Mouse (Mus musculus) neural tube, embryonic 15.5 days (tissue): ENCODE results near the gene Ppp1r13b. TPM values are rescaled to one million over a fixed set of nuclear protein-coding genes. Genes with fewer than 3 reads are reported as not detected.

ENCODE experiments used
- ATAC-seq: fragments of 200-750 bp; cut with Nextera tagmentation; 2 replicates; pipeline ENCODE4 v1.8.0; 2017; ENCODE audit warnings: mild to moderate bottlenecking, moderate TSS enrichment, moderate library complexity; ENCODE audit not compliant: low FRiP score
- H3K27ac ChIP-seq: fragments of 300-500 bp; sonication (generic); replicated peaks from 2 replicates; pipeline ENCODE4 v1.5.1; 2015; ENCODE audit warnings: mild to moderate bottlenecking, inconsistent platforms
- H3K27me3 ChIP-seq: fragments of 300-500 bp; sonication (generic); replicated peaks from 2 replicates; pipeline ENCODE4 v1.6.1; 2015; ENCODE audit warnings: inconsistent platforms
- H3K36me3 ChIP-seq: fragments of 300-500 bp; sonication (generic); 2 replicates; pipeline ENCODE4 v1.6.1; 2015; ENCODE audit warnings: inconsistent platforms
- H3K4me1 ChIP-seq: fragments of 300-500 bp; sonication (generic); 2 replicates; pipeline ENCODE4 v1.6.1; 2015; ENCODE audit warnings: inconsistent platforms
- H3K4me2 ChIP-seq: fragments of 300-500 bp; sonication (generic); 2 replicates; pipeline ENCODE4 v1.6.1; 2015; ENCODE audit warnings: inconsistent platforms, mild to moderate bottlenecking, moderate library complexity
- H3K4me3 ChIP-seq: fragments of 300-500 bp; sonication (generic); replicated peaks from 2 replicates; pipeline ENCODE4 v1.5.1; 2015; ENCODE audit warnings: mild to moderate bottlenecking, inconsistent platforms
- H3K9ac ChIP-seq: fragments of 300-500 bp; sonication (generic); replicated peaks from 2 replicates; pipeline ENCODE4 v1.6.1; 2015; ENCODE audit warnings: mild to moderate bottlenecking, inconsistent platforms
- H3K9me3 ChIP-seq: fragments of 300-500 bp; sonication (generic); replicated peaks from 2 replicates; pipeline ENCODE4 v1.6.1; 2016; ENCODE audit warnings: inconsistent platforms
- WGBS: fragments of 180-500 bp; shearing (Covaris S2); methylation state at CpG from one replicate; pipeline ENCODE4 v1.1.7; 2015; ENCODE audit warnings: mixed read lengths; 5-methylcytosine and 5-hydroxymethylcytosine counted together
- polyA plus RNA-seq: library from polyadenylated mRNA; unstranded; fragments of >200 nt; fragmentation: Nextera tagmentation; extraction: Ambion mirVana; gene quantifications from 2 replicates; pipeline ENCODE4 v1.2.1, GENCODE M21; 2015

Ppp1r13b gene
- polyA plus RNA-seq, 1 experiment from 2014 or later = 33.5 TPM

DNA sequence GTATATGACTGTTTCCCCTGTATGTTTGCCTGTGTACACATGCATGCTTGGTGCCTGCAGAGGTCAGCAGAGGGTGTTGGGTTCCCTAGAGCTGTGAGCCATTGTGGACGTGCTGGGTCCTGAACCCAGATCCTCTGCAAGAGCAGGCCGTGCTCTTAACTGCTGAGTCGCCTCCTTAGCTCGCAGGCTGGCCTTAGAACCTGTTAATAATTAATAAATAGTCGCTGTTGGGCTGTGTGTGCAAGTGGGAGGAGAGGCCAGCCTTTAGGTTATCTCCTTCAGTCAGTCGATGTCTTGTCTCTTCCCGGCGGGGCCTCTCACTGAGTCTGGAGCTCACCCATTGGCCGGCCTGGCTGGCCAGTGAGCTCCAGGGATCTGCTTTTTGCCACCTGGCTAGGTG is 90.9 kb downstream of the Ppp1r13b start:
- Histone ChIP-seq H3K36me3 (no peaks in the 10 kb centered on the region), H3K27me3 (no peaks in the 10 kb centered on the region), H3K27ac (no peak overlapping the region), H3K9me3 (no peaks in the 10 kb centered on the region), H3K4me1 (peaks cover 43% of the 10 kb centered on the region), H3K4me2 (peak overlapping the region; percentile 95; the same call in 1 of the 2 replicates), H3K9ac (no peak overlapping the region), H3K4me3 (no peak overlapping the region)
- WGBS = 66% methylated on average over 9 of the region's 9 CpGs
- ATAC-seq = no peak

DNA sequence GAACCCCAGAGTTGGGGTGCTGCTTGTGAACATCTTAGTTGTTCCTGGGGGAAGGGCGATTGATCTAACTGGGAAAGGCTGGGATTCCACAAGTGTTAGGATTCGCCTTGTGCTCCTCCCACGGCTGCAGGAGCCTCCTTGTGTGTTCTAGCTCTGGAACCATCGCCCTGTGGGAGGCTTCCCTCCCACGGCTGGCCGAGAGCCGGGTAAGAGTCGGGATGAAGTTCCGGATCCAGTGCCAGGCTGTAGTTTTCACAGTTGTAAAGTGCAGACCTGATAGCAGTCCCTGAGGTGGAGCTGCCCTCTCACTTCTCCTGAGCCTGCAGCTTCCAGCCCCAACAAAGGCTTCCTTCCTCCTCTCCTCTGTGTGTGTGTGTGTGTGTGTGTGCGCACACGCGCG is 91.4 kb downstream of the Ppp1r13b start:
- WGBS = 61% methylated on average over 13 of the region's 13 CpGs
- Histone ChIP-seq H3K9ac (no peak overlapping the region), H3K36me3 (no peaks in the 10 kb centered on the region), H3K4me1 (peaks cover 43% of the 10 kb centered on the region), H3K27me3 (no peaks in the 10 kb centered on the region), H3K4me2 (peak overlapping the region; percentile 95), H3K27ac (no peak overlapping the region), H3K4me3 (peak overlapping the region; percentile 8; the same call in 1 of the 2 replicates), H3K9me3 (no peaks in the 10 kb centered on the region)
- no peak for ATAC-seq

DNA sequence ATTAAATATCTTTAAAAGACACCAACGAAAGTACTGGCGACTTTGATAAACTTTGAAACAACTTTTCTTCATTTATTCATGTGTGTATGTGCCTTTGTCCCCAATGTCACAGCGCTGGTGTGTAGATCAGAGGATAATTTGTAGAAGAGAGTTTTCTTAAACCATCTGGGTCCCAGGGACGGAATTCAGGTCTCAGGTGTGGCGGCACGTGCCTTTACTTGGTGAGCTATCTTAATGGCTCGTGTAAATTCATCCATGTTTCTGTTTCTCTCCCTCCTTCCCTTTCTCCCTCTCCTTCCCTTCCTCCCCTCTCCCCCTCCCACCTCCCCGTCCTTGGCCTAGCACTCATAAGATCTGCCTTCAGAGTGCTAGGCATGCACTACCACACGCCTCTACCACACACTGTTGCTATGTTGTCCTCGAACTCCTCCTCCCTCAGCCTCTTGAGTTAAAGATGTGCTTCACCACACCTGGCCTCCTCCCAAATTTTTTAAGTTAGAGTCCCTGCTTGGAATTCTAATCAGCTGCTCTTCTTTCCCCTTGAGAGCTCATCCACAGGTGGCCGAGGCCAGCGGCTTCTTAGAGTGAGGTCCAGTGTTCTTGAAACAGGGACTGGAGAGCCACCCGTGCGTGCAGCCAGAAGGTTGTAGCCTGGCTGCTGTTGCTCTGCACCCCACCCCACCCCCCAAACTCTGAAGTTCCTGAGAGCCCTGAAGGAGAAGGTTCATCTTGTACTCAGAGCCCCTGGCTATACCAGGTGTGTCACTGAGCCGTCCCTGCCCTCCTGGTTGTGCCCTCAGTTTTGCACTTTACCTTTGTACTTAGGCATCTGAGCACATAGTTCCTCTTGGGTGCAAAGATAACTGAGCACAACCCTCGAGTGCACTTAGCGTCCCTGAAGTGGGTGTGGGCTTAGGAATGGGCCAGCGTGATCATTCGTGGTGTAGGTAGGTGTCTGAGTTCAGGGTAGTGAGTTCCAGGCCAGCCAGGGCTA is 92.8 kb downstream of the Ppp1r13b start:
- WGBS = 30% methylated on average over 19 of the region's 19 CpGs
- Histone ChIP-seq H3K4me2 (peak overlapping the region; percentile 95), H3K36me3 (no peaks in the 10 kb centered on the region), H3K4me3 (peak overlapping the region; percentile 91), H3K9me3 (no peaks in the 10 kb centered on the region), H3K27ac (peak overlapping the region; percentile 87), H3K27me3 (no peaks in the 10 kb centered on the region), H3K4me1 (peaks cover 43% of the 10 kb centered on the region), H3K9ac (peak overlapping the region; percentile 72)
- no peak for ATAC-seq

DNA sequence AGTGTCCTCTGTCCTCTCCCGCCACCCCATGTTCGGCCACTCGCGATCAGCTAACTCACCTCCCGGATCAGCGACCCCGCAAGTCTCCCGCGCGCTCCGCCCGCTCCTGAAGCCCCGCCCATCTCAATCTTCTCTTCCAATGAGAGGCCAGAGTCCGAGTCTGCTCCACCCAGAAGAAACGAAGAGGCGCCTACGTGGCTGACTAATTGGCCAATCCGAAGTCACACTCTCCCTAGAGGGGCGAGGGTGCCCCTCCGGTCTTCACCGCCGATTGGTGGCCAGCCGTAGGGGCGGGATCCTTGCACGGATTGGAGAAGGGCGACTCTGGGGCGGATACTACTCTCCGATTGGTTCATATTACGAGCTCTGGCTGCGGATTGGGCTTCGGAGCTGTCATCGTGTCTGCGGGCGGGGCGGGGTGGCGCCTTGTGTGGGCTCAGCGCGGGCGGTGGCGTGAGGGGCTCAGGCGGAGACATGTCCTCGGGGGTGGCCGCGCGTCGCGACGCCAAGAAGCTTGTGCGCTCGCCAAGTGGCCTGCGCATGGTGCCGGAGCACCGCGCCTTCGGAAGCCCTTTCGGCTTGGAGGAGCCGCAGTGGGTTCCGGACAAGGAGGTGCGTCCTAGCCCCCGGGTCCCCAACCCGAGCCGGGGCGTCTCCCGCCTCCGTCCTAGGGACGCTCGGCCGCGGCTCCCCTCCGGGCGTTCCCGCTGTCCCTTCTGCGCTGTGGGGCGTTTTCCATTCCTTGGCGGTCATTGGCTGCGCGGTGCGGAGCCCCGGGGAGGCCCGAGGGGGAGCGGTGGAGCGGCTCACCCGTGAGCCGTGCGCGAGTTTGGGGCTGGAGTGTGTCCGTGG is 93.9 kb downstream of the Ppp1r13b start, which contains the start of the genes Xrcc3 and Zfyve21:
Gene Xrcc3, minus strand, starts transcription at position 108 of the 852 bp plus-strand sequence.
Gene Zfyve21, plus strand, starts transcription at position 405 of the 852 bp plus-strand sequence.
- H3K4me3 ChIP-seq = peak within 1 kb of the TSS; percentile 91
- H3K4me2 ChIP-seq = peak within 1 kb of the TSS; percentile 95
- WGBS = under 1% methylated on average over 87 of the region's 87 CpGs
- H3K9ac ChIP-seq = peak within 1 kb of the TSS; percentile 72
- H3K27me3 ChIP-seq = no peaks in the 10 kb centered on the region
- H3K36me3 ChIP-seq = no peaks in the 10 kb centered on the region; the same call in 1 of the 2 replicates
- no peaks in the 10 kb centered on the region for H3K9me3 ChIP-seq
- peaks cover 50% of the 10 kb centered on the region for H3K4me1 ChIP-seq
- peak; percentile 99 for ATAC-seq
- peak within 1 kb of the TSS; percentile 87 for H3K27ac ChIP-seq

DNA sequence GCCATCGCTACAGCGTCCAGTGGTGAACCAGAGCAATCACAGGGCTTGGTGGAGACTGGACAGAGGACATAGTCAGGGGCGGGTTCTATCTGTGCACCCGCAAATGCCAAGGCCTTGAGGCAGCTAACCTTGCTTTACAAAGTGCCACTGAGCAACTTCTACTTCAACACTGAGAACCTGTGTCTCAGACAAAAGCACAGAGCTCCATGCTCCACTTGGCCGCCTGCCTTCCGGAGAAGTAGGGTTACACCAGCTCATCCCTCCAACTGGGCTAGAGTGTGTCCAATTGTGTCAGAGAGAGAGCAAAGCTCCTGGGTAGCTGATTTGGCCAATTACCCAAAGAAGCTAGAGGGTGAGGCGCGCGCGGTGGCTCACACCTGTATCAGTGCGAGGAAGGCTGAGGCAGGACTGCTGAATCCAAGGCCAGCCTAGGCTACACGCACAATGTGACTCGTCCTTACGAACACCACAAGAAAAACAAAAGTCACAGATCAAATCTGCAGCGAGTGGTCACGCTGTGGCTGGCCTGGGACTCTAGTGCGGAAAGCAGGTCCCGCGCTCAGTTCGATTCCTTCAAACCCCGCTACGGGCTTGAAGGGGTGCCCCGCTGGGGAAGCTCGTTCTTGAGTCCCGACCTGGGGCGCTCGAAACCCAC is 94.7 kb downstream of the Ppp1r13b start:
- Histone ChIP-seq H3K27me3 (no peaks in the 10 kb centered on the region), H3K27ac (no peak overlapping the region), H3K9ac (peak overlapping the region; percentile 53), H3K4me1 (peaks cover 51% of the 10 kb centered on the region), H3K4me3 (peak overlapping the region; percentile 91), H3K9me3 (no peaks in the 10 kb centered on the region), H3K4me2 (peak overlapping the region; percentile 83), H3K36me3 (peaks cover 7% of the 10 kb centered on the region; the same call in 1 of the 2 replicates)
- 0 out of 2 replicates have a peak, but pooled peaks have one; percentile 0 for ATAC-seq
- WGBS = 5% methylated on average over 27 of the region's 27 CpGs

DNA sequence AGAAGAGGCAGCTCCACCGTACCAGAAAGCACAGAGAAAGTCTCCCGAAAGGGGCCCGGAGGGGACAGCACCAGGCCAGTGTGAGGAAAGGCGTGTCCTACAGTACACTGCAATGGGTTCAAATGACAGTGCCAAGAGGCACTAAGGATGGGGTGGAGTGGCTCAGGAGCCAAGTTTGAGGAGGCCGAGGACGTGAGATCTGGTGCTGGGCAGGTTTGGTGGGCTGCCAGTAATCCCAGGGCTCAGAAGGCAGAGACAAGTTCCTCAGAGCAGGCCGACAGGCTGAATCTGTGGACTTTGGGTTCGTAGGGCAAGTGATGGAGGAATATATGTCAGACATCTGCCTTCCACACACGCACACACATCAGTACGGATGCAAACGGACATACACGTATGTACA is 95.3 kb downstream of the Ppp1r13b start:
- peak overlapping the region; percentile 83 for H3K4me2 ChIP-seq
- 75% methylated on average over 12 of the region's 12 CpGs for WGBS
- ATAC-seq = no peak

DNA sequence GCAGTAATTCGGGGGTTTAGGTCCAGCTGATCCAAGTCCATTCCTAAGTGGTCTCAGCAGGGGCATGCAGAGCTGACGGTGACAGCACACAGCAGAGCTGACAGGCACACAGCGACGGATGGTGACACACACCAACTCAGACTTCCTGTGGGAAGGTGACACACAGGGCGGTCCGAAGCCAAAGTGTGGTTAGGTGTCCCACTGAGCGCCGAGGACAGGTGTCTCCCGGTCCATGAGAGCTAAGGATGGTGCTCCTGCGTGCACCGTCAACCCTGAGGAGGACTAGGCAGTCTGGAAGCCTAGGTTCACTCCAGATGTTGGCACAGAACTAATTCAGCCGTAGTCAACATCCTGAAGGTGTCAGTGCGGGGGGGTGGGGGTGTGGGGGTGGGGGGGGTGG is 95.8 kb downstream of the Ppp1r13b start:
- H3K36me3 ChIP-seq = peaks cover 14% of the 10 kb centered on the region; the same call in 1 of the 2 replicates
- H3K9ac ChIP-seq = no peak overlapping the region
- no peak overlapping the region for H3K4me2 ChIP-seq
- no peak overlapping the region for H3K4me3 ChIP-seq
- no peaks in the 10 kb centered on the region for H3K27me3 ChIP-seq
- H3K4me1 ChIP-seq = peaks cover 49% of the 10 kb centered on the region
- no peak overlapping the region for H3K27ac ChIP-seq
- H3K9me3 ChIP-seq = no peaks in the 10 kb centered on the region
- no peak for ATAC-seq
- WGBS = 92% methylated on average over 13 of the region's 13 CpGs

More for the DNA sequence above, 95.3 kb downstream of the Ppp1r13b start:
- Histone ChIP-seq H3K4me3 (peak overlapping the region; percentile 91), H3K9me3 (no peaks in the 10 kb centered on the region), H3K9ac (peak overlapping the region; percentile 53; the same call in 1 of the 2 replicates), H3K27me3 (no peaks in the 10 kb centered on the region), H3K36me3 (peaks cover 12% of the 10 kb centered on the region; the same call in 1 of the 2 replicates), H3K4me1 (peaks cover 51% of the 10 kb centered on the region), H3K27ac (no peak overlapping the region)

DNA sequence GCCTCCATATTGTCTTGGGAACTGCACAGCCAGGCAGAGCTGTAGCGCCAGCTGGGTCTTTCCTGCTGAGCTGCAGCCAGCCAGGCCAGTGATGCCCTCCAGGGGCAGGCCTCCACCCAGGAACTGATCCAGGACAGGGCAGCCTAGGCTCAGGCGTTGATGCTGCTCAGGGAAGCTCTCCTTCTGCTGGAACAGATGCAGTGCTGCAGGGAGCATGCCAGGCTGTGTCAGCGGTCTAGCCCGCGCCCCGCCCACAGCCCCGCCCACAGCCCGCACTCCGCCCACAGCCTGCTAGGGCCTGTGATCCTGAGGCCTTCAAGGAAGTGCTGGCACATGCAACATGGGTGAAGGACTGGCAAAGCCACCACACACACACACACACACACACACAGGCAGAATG is 98.1 kb downstream of the Ppp1r13b start:
- Histone ChIP-seq H3K27ac (peak overlapping the region; percentile 38; the same call in 1 of the 2 replicates), H3K4me2 (peak overlapping the region; percentile 26; the same call in 1 of the 2 replicates), H3K36me3 (peaks cover 30% of the 10 kb centered on the region), H3K9ac (peak overlapping the region; percentile 3; the same call in 1 of the 2 replicates), H3K4me1 (peaks cover 26% of the 10 kb centered on the region), H3K4me3 (no peak overlapping the region), H3K27me3 (no peaks in the 10 kb centered on the region), H3K9me3 (no peaks in the 10 kb centered on the region)
- no peak for ATAC-seq
- 1% methylated on average over 9 of the region's 9 CpGs for WGBS

DNA sequence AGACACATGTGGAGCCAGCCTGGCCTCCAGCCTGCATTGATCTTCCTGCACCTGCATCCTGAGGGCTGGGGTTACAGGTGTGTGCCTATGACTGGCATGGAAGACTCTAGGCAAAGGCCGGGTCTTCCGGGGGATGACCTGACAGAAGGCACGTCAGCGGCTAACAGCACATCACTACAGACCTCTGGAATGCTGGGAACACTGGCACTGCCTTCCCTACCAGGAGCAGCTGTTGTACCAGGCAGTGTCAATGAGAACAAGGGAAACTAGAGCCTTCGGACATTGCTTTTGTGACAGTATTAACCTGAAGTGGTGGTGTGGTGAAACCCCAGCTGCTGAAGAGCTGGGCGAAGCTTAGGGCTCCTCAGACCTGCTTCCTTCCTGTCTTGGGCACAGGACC is 99.1 kb downstream of the Ppp1r13b start:
- 91% methylated on average over 6 of the region's 6 CpGs for WGBS
- ATAC-seq = no peak
- Histone ChIP-seq H3K4me2 (no peak overlapping the region), H3K27ac (peak overlapping the region; percentile 38; the same call in 1 of the 2 replicates), H3K4me1 (peaks cover 22% of the 10 kb centered on the region), H3K36me3 (peaks cover 37% of the 10 kb centered on the region), H3K27me3 (no peaks in the 10 kb centered on the region), H3K9me3 (no peaks in the 10 kb centered on the region), H3K4me3 (no peak overlapping the region), H3K9ac (no peak overlapping the region)

DNA sequence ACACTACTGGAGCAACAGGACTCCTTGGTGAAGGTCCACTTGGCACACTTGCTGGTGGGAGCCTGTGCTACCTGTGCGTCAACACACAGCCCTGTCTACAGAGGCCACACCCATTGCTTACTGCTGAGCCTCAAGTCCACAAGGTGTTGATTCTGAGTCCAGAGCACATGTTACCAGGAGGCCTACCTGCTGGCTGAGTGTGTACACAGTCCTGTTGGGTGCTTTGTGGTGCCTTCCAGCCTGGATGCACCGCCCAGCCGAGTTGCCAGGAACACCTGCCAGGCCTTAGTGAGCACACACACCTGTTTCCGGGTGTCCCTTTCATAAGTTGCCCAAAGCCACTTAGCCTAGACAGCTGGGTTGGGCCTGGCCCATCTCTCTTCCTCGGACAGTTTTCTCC is 104.4 kb downstream of the Ppp1r13b start:
- Histone ChIP-seq H3K4me2 (no peak overlapping the region), H3K4me1 (no peaks in the 10 kb centered on the region), H3K27me3 (no peaks in the 10 kb centered on the region), H3K4me3 (no peak overlapping the region), H3K9me3 (no peaks in the 10 kb centered on the region), H3K9ac (no peak overlapping the region), H3K27ac (no peak overlapping the region), H3K36me3 (peaks cover 51% of the 10 kb centered on the region)
- no peak for ATAC-seq
- 94% methylated on average over 5 of the region's 5 CpGs for WGBS
